Mouse (Mus musculus) Patski (cell line): ENCODE data around the gene Ankrd33b. TPM values are rescaled to one million over a fixed set of nuclear protein-coding genes. Genes with fewer than 3 reads are reported as not detected.
A peak's percentile ranks its signal among the peaks of the same experiment; 100 is the strongest.

Experiments
- ATAC-seq: fragments of 100-300 bp; one replicate; pipeline ENCODE4 v1.8.0; 2021
- CTCF ChIA-PET: fragments of 350-600 bp; sonication (Branson Sonifier 250); formaldehyde crosslinking; loops from one replicate; lab custom pipeline; 2022; ENCODE audit warnings: inconsistent platforms; lab: Charles Lee
- POLR2A ChIA-PET: fragments of 350-600 bp; sonication (Branson Sonifier 250); formaldehyde crosslinking; loops from one replicate; lab custom pipeline; 2022; ENCODE audit warnings: antibody characterized with exemption, inconsistent platforms; lab: Charles Lee
- DNase-seq: peaks from one replicate; pipeline ENCODE4 v3.0.0-alpha.2; 2011; ENCODE audit warnings: low read depth, low spot score
- H3K27me3 ChIP-seq: fragments of 371-371 bp; one replicate; pipeline ENCODE4 v1.5.1; 2021
- CTCF ChIP-seq: fragments of 100-300 bp; IDR thresholded peaks from one replicate; pipeline ENCODE4 v1.5.1; 2021
- in situ Hi-C: fragments of 300-500 bp; cut with MboI; formaldehyde crosslinking; loops from 3 replicates; pipeline ENCODE4 v1.11.1; 2018; ENCODE audit warnings: low pct_unique_long_range_greater_than_20kb, mixed read lengths
- polyA plus RNA-seq: library from polyadenylated mRNA; unstranded; gene quantifications from one replicate; pipeline ENCODE4 v1.2.3, GENCODE M21; 2021

Ankrd33b gene
- polyA plus RNA-seq, 1 experiment from 2014 or later: 9.3 TPM

DNA sequence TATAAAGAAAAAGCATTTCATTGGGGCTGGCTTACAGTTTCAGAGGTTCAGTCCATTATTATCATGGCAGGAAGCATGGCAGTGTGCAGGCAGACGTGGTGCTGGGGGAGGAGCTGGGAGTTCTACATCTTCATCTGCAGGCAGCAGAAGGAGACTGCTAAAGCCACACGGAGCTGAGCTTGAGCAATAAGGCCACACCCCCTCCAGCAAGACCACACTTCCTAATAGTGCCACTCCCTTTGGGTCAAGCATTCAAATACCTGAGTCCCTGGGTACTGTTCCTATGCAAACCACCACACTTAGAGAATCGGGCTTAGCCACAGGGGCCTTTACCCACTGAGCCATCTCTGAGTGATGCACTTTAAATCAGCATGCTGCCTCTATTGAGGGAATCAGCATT is 33.4 kb upstream of the Ankrd33b start:
- no peaks in the 10 kb centered on the region for H3K27me3 ChIP-seq
- ATAC-seq (no peak), DNase-seq (no peak)
- TF ChIP-seq CTCF: no peak
- in situ Hi-C loops: no loop called here
- CTCF ChIA-PET: no interaction called here
- POLR2A ChIA-PET: no interaction called here

DNA sequence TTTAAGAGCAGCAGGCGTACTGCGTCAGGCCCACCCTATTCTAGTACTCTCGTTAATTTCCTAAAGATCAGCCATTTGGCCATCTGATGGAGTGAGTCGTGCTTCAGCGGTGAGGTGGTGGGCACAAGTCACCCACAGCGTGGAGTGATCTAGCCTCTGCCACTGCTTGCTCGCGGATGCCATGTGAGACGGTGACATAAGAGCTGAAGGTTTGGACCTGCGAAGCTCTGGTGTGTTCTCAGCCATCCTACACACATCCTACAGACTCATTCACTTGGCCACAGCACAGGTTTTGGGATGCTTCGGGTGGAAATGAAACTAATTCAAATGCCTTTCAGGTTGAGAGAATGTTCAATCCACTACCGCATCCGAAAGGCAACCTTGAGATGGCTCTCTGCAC is 31.2 kb upstream of the Ankrd33b start:
- TF ChIP-seq CTCF: no peak
- DNase-seq (no peak), ATAC-seq (no peak)
- CTCF ChIA-PET: no interaction called here
- POLR2A ChIA-PET: no interaction called here
- no peaks in the 10 kb centered on the region for H3K27me3 ChIP-seq
- in situ Hi-C loops: no loop called here

DNA sequence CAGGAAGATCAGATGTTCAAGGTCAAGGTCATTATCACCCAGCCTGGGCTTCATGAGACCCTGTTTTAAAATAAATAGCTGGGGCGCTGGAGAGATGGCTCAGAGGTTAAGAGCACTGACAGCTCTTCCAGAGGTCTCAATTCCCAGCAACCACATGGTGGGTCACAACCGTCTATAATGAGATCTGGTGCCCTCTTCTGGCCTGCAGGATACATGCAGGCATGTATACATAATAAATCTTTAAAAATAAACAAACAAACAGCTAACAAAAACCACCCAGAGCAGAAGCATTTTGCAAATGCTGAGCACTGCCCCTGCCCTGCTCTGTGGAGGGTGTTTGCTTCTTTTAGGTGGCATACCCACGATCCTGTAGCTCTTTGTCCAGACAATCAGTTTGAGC is 29.9 kb upstream of the Ankrd33b start:
- ATAC-seq: no peak
- in situ Hi-C loops: no loop called here
- H3K27me3 ChIP-seq: no peaks in the 10 kb centered on the region
- no peak for DNase-seq
- CTCF ChIA-PET: no interaction called here
- POLR2A ChIA-PET: no interaction called here
- no peak for TF ChIP-seq CTCF

DNA sequence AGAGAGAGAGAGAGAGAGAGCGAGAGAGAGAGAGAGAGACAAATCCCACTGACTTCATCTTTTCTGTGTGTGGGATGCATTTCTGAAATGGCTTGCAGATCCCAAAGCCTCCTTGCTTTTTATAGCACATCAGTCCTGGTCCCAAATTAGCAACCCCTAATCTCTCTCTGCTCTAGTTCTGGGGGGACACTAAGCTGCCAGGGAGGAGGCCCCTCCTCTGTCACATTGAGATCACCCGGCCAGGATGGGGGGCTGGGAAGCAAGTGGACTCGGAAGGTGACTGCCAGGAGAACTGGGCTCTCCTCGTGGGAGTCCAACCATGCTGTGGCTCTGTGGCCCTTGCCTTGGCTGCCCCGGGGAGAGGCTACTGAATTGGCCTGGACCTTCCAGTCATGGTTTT is 29.2 kb upstream of the Ankrd33b start:
- no peak for ATAC-seq
- ChIA-PET POLR2A (no interaction called here), CTCF (no interaction called here)
- TF ChIP-seq CTCF: no peak
- DNase-seq: no peak
- no peaks in the 10 kb centered on the region for H3K27me3 ChIP-seq
- in situ Hi-C loops: no loop called here

DNA sequence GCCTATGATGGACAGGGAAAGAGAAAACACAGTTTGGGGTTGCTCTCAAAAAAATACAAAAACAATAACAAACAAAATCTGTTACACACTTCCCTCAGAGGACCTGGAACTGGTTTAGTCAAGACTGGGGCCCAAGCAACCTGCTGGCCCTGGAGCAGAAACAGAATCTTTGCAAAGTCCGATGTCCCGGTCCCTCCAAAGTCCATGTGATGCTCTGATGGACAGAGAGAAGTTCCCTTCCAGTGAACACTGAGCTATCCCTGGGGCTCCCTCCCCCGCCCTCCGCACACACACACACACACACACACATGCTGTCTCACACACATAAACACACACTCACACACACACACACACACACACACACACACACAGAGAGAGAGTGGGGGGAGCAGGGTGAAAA is 28.5 kb upstream of the Ankrd33b start:
- in situ Hi-C loops: no loop called here
- POLR2A ChIA-PET: no interaction called here
- ATAC-seq (no peak), DNase-seq (no peak)
- no peak for TF ChIP-seq CTCF
- no peaks in the 10 kb centered on the region for H3K27me3 ChIP-seq
- CTCF ChIA-PET: no interaction called here

DNA sequence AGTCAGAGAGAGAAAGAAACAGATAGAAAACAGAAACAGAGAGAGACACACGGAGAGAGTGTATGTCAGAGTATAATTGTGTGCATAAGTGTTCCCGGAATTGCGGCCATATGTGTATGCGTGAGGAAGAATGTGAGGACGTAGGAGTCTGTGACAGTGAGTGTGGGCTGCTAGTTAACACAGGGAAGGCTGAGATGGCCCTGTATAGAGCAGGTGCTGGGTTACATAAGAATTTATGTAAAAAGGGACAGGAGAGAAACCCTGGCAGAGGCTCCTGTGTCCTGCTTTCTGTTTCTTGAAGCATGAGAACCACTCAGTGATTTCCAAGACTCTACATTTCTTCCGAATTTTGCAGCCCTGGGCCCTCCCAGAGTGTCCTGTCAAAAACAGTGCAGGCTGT is 25.9 kb upstream of the Ankrd33b start:
- in situ Hi-C loops: no loop called here
- ChIA-PET CTCF (no interaction called here), POLR2A (no interaction called here)
- DNase-seq (no peak), ATAC-seq (no peak)
- TF ChIP-seq CTCF: no peak
- H3K27me3 ChIP-seq: no peaks in the 10 kb centered on the region

DNA sequence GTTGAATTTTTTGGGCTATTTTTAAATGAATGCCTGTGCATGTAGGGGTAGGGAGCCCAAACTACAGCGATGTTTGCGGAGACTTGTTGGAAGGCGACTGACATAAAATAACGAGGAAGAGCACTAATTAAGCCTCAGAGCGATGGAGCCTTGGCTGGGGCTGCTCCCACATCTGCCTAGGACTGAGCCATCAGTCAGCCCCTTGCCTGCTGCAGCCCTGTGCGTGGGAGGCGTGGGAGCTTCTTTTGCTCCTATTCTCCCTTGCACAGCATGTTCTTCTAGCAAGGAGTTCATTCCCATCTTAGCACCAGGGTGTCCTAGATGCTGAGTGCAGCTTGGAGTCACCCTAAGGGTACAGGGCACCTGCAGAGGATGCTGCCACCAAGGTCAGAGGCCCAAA is 25.2 kb upstream of the Ankrd33b start:
- DNase-seq (no peak), ATAC-seq (no peak)
- no peak for TF ChIP-seq CTCF
- ChIA-PET CTCF (no interaction called here), POLR2A (no interaction called here)
- in situ Hi-C loops: no loop called here
- H3K27me3 ChIP-seq: no peaks in the 10 kb centered on the region

DNA sequence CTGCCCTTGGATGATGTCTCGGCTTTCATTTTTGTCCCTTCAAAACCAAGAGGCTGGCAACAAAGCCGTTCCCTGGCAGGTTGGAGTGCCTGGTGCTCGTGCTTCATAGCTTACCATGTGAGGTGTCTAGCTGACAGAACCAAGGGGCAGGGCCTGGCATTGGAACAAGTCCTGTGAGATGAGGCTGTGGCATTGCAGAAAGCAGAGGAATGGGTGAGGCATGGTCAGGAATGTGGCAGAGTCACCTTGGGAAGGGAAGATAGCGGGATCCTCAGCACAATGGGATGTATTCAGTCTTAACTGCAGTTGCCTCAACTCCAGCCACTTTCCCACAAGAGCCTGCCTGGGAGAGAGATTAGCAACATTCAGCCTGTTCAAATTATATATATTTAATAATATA is 24.6 kb upstream of the Ankrd33b start:
- ATAC-seq (peak; percentile 52), DNase-seq (no peak)
- no peak for TF ChIP-seq CTCF
- no peaks in the 10 kb centered on the region for H3K27me3 ChIP-seq
- CTCF ChIA-PET: no interaction called here
- POLR2A ChIA-PET: no interaction called here
- in situ Hi-C loops: no loop called here

DNA sequence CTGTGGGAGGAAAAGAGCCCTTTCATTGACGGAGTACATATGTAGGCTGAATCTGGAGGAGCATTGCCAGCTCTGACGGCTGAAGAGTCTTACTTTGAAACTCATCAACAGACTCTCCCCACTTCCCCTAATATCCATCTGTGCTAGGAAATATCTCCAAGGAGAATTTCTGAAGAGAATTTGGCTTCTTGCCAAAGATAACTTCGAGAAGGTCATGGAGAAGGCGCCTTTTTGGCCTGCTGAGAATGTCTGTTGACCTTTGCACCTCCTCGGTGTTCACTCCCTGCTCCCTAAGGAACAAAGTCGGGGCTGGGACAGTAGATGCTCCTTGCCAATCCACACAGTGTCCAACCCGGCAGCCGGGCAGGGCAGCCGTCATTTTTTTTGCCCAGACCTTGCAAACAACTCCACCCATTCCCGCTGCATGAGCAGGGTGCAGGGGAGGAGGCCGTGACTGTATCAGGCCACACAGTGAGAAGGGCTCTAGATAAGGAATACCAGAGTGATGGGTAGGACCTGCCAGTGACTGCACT is 14.5 kb upstream of the Ankrd33b start:
- ATAC-seq: peak; percentile 31

DNA sequence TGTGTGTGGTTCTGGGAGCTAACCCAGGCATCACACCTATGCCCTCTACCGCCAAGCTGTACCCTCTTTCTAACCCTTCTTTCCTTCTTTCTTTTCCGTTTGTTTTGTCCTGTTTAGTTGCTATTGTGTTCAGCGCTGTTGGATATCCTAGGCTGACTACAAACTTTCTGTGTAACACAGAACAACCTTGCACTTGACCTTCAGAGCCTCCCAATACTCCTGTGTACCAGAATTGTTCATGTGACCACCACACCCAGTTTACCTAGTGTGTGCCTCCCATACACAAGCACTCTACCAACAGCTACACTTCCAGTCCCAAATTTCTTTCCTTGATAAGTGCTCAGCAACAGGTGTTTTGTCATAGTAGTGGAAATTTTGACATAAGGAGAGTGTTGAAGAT is 11.9 kb upstream of the Ankrd33b start:
- ATAC-seq (no peak), DNase-seq (no peak)
- H3K27me3 ChIP-seq: no peaks in the 10 kb centered on the region
- ChIA-PET CTCF (no interaction called here), POLR2A (no interaction called here)
- no peak for TF ChIP-seq CTCF
- in situ Hi-C loops: no loop called here

More for the DNA sequence above, 14.5 kb upstream of the Ankrd33b start:
- DNase-seq: no peak
- POLR2A ChIA-PET: no interaction called here
- H3K27me3 ChIP-seq: no peaks in the 10 kb centered on the region
- no peak for TF ChIP-seq CTCF
- in situ Hi-C loops: no loop called here
- CTCF ChIA-PET: no interaction called here

DNA sequence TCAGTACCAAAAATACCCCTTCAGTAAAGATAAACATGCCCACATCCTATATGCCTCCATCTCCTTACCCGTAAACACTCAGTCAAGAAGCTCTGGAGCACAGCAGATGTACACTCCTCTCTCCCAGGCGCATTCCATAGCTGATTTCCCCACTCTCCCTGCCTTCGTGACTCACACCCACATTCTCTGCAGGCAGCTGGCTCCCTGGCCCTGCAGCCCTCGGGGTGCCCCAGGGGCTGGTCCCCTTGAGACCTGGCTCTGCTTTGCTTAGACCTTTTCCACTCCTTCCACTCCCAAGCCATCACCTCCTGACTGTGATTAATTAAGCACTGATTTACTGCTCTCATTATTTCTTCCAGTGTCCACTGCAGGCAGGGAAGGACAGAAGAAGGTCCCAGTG is 7.7 kb upstream of the Ankrd33b start:
- no peak for TF ChIP-seq CTCF
- in situ Hi-C loops: no loop called here
- ATAC-seq (peak; percentile 98), DNase-seq (no peak)
- ChIA-PET CTCF (no interaction called here), POLR2A (no interaction called here)
- no peaks in the 10 kb centered on the region for H3K27me3 ChIP-seq

DNA sequence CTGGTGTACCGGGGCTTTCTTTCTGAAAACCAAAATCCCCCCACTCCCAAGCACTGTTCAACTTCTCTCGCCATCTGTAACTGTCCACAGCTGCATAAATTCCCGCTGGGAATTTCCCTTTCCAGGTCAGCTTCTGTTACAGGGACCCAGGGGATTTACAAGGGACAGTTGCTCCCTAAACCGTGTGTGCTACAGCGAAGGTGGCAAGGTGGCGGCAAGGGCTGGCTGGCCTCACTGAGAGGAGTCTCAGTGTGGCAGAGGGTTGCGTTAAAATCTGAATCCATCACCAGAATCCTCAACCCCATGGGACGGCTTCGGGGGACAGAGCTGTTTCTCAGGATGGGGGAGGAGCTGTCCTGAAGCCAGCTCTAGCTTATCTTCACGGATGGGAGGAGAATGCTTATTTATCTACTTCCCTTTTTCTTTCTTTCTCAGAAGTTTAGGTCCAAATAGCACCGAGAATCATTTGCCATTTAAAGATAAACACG is 1.6 kb upstream of the Ankrd33b start:
- ATAC-seq: no peak
- ChIA-PET POLR2A (no interaction called here), CTCF (no interaction called here)
- in situ Hi-C loops: no loop called here
- no peak for TF ChIP-seq CTCF
- H3K27me3 ChIP-seq: no peaks in the 10 kb centered on the region
- no peak for DNase-seq
